Mouse (Mus musculus): Measurements from ENCODE around the gene Smc3. TPM values are rescaled to one million over a fixed set of nuclear protein-coding genes. Genes with fewer than 3 reads are reported as not detected.

The Smc3 gene
- total and polyA plus RNA-seq, 3 experiments: 45.7 to 76.3 (median 56.0) TPM

- TF ChIP-seq MAZ (IDR thresholded peaks at IDR 0.05; ENCODE audit: low read depth, low read length): no peak
- no peak for TF ChIP-seq MEF2A (IDR thresholded peaks at IDR 0.05; ENCODE audit: borderline replicate concordance, low read depth, low read length)
- TF ChIP-seq CHD1 (IDR thresholded peaks at IDR 0.05; ENCODE audit: low read depth, low read length): no peak
- no peak for TF ChIP-seq ZKSCAN1 (IDR thresholded peaks at IDR 0.05; ENCODE audit: borderline replicate concordance, low read depth, low read length)
- TF ChIP-seq ELF1 (IDR thresholded peaks at IDR 0.05; ENCODE audit: low read depth, low read length): no peak
- no peak for TF ChIP-seq POLR2AphosphoS2 (IDR thresholded peaks at IDR 0.05; ENCODE audit: low read depth, low read length)
- TF ChIP-seq PAX5 (IDR thresholded peaks at IDR 0.05; ENCODE audit: low read length): no peak
- TF ChIP-seq KAT2A (IDR thresholded peaks at IDR 0.05; ENCODE audit: insufficient replicate concordance, low read length): no peak
- TF ChIP-seq BHLHE40 (IDR thresholded peaks at IDR 0.05; ENCODE audit: low read depth, low read length): no peak
- no peak for TF ChIP-seq ZMIZ1 (IDR thresholded peaks at IDR 0.05; ENCODE audit: low read depth, low read length)
- TF ChIP-seq USF1 (IDR thresholded peaks at IDR 0.05; ENCODE audit: low read depth, low read length): no peak
- peak; percentile 9; the same call in 1 of the 2 replicates for TF ChIP-seq SMC3 (IDR thresholded peaks at IDR 0.05; ENCODE audit: low read depth, low read length)
- TF ChIP-seq ZNF384 (IDR thresholded peaks at IDR 0.05; ENCODE audit: low read depth, low read length): no peak
- no peak for TF ChIP-seq POLR2A (IDR thresholded peaks at IDR 0.05; ENCODE audit: low read depth, low read length)
- TF ChIP-seq CTCF (conservative IDR thresholded peaks at IDR 0.05 in 1 of 2, IDR thresholded peaks at IDR 0.05 in 1 of 2; ENCODE audit: low read depth in 2 of 2, low read length in 2 of 2): peak in 1 of 2 experiments; percentile 44; a peak in 2 of 4 replicates
- TF ChIP-seq USF2 (conservative IDR thresholded peaks at IDR 0.05; ENCODE audit: low read depth, low read length): no peak
- TF ChIP-seq CHD2 (IDR thresholded peaks at IDR 0.05; ENCODE audit: low read length): no peak
- peak; percentile 55; the same call in 1 of the 2 replicates for TF ChIP-seq MYC (IDR thresholded peaks at IDR 0.05; ENCODE audit: low read depth, low read length)
- no peak for TF ChIP-seq E2F4 (IDR thresholded peaks at IDR 0.05; ENCODE audit: insufficient replicate concordance, low read depth, low read length)
- peak; percentile 18 for TF ChIP-seq RAD21 (IDR thresholded peaks at IDR 0.05; ENCODE audit: low read depth, low read length)
- no peak for TF ChIP-seq NELFE (IDR thresholded peaks at IDR 0.05; ENCODE audit: low read depth, low read length)
- no peak for TF ChIP-seq NRF1 (IDR thresholded peaks at IDR 0.05; ENCODE audit: low read depth, low read length)
- no peak for TF ChIP-seq TCF12 (IDR thresholded peaks at IDR 0.05; ENCODE audit: low read depth, low read length)
- no peak for TF ChIP-seq ZC3H11A (IDR thresholded peaks at IDR 0.05; ENCODE audit: low read depth, low read length)
- no peak for TF ChIP-seq RCOR1 (conservative IDR thresholded peaks at IDR 0.05; ENCODE audit: low read depth, low read length)
- Histone ChIP-seq H3K4me3 (replicated peaks in 1 of 3; ENCODE audit: low read depth in 2 of 3, low read length in 2 of 3, poor library complexity in 1 of 3) (no peak overlapping the region), H3K27ac (ENCODE audit: insufficient read depth, low read depth) (no peak overlapping the region), H3K27me3 (replicated peaks) (no peaks in the 10 kb centered on the region), H3K4me1 (ENCODE audit: control insufficient read depth in 1 of 2, insufficient read depth in 2 of 2) (no peaks in the 10 kb centered on the region), H3K36me3 (replicated peaks in 1 of 2; ENCODE audit: control insufficient read depth in 1 of 2, insufficient read depth in 1 of 2, low read length in 1 of 2) (peaks cover 64 to 87% of the 10 kb centered on the region in 2 experiments), H3K4me2 (ENCODE audit: insufficient read depth, low read depth, poor library complexity, severe bottlenecking) (no peak overlapping the region), H3K9me3 (replicated peaks; ENCODE audit: low read length) (no peaks in the 10 kb centered on the region), H3K9ac (ENCODE audit: insufficient read depth, low read depth) (no peak overlapping the region), H3K79me2 (replicated peaks; ENCODE audit: control insufficient read depth, extremely low read depth, insufficient read depth, poor library complexity, severe bottlenecking) (no peaks in the 10 kb centered on the region)
- peak; percentile 31 for DNase-seq (ENCODE audit: extremely low read depth)
- dilution Hi-C loops (cut with MboI; ENCODE audit: extremely low pct_ligation_motif_present, extremely low pct_unique_long_range_greater_than_20kb, low sequenced_read_pairs): no loop called here
- in situ Hi-C loops (cut with MboI; ENCODE audit: low pct_ligation_motif_present, low pct_unique_long_range_greater_than_20kb, low sequenced_read_pairs): no loop called here
Observed at GRCm38 (mm10) chr19:53638041-53638440, 37.8 kb downstream of the Smc3 start.

Data from CH12.LX (cell line).